Mouse (Mus musculus): ENCODE data around the gene Nek7. TPM values are rescaled to one million over a fixed set of nuclear protein-coding genes. Genes with fewer than 3 reads are reported as not detected.

Nek7 gene
- polyA plus RNA-seq, 1 experiment from 2014 or later = 40.3 TPM

GRCm38 (mm10) chr1:138538217-138538616 lies 81.7 kb downstream of the Nek7 start:
- Histone ChIP-seq H3K9ac (no peak overlapping the region), H3K27ac (replicated peaks) (no peak overlapping the region), H3K4me2 (replicated peaks) (no peak overlapping the region), H3K9me3 (replicated peaks) (no peaks in the 10 kb centered on the region), H3K4me1 (peaks cover 11% of the 10 kb centered on the region; the same call in 1 of the 2 replicates), H3K36me3 (no peaks in the 10 kb centered on the region), H3K27me3 (no peaks in the 10 kb centered on the region), H3K4me3 (replicated peaks) (no peak overlapping the region)
- ATAC-seq (ENCODE audit: insufficient number of reproducible peaks, low FRiP score, low TSS enrichment, low read depth) = no peak

DNA sequence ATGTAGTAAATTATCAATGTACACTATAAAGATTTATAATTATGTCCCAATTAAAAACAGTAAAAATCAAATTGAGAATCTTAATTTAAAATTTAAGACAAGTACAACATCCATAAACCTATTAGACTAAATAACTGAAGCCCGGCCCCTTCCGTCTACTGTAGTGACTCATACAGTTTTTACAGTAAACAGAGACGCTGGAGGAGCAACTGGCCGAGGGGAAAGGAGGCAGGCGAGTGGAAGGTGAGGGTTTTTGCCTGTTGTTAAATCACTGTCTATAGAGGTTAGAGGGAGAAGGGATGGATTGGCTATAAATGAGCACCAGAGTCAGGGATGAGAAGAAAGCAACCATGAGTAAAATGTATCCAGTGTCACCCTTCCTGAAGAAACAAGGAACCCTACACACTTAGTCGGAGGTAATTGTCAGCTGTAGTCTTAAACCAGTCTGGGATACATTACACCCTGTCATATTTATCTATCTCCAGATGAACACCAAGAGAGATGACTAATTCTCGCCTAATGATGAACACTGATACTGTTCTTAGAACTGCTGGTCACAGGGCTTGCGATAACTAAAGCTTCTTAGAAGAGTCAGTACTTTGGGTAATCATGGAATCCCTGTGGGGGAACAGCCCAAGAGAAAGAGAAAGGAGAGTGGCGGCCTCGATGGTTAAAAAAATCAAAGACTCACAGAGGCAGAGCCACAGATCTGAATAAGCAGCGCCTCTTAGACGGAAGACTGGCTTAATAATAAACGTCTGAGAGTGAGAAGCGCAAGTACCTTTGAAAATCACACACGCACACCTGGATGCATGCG lies 84.0 kb downstream of the Nek7 start:
- Histone ChIP-seq H3K4me1 (no peaks in the 10 kb centered on the region), H3K27ac (replicated peaks) (no peak overlapping the region), H3K27me3 (no peaks in the 10 kb centered on the region), H3K9ac (no peak overlapping the region), H3K36me3 (peaks cover 7% of the 10 kb centered on the region; the same call in 1 of the 2 replicates), H3K4me2 (replicated peaks) (no peak overlapping the region), H3K4me3 (replicated peaks) (no peak overlapping the region), H3K9me3 (replicated peaks) (no peaks in the 10 kb centered on the region)
- ATAC-seq (ENCODE audit: insufficient number of reproducible peaks, low FRiP score, low TSS enrichment, low read depth) = no peak
- 56% methylated on average over 16 of the region's 16 CpGs for WGBS

DNA sequence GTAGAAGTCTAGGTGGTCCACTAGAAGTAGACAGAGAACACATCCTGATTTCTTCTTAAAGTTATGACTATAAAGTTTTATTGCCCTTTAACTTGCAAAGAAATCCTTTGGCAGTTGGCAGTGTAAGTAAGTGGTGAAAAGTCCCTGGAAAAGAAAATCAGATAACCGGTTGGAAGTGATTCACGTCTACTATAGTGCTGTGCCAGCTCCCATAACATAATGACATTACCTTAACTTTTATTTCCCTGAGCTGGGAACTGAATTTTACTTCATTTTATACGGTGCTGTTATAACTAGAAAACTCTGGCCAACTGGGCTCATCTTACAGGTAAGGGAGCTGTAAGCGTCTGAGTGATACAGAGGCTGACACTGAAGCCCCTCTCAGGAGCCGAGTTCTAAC lies 89.3 kb downstream of the Nek7 start:
- WGBS = 78% methylated on average over 5 of the region's 5 CpGs
- Histone ChIP-seq H3K4me2 (replicated peaks) (no peak overlapping the region), H3K27ac (replicated peaks) (no peak overlapping the region), H3K27me3 (no peaks in the 10 kb centered on the region), H3K36me3 (peaks cover 7% of the 10 kb centered on the region; the same call in 1 of the 2 replicates), H3K9me3 (replicated peaks) (no peaks in the 10 kb centered on the region), H3K9ac (no peak overlapping the region), H3K4me3 (replicated peaks) (no peak overlapping the region), H3K4me1 (no peaks in the 10 kb centered on the region)
- ATAC-seq (ENCODE audit: insufficient number of reproducible peaks, low FRiP score, low TSS enrichment, low read depth) = no peak

GRCm38 (mm10) chr1:138523962-138524361 lies 96.0 kb downstream of the Nek7 start:
- Histone ChIP-seq H3K27ac (replicated peaks) (no peak overlapping the region), H3K4me2 (replicated peaks) (no peak overlapping the region), H3K9me3 (replicated peaks) (no peaks in the 10 kb centered on the region), H3K27me3 (no peaks in the 10 kb centered on the region), H3K4me3 (replicated peaks) (no peak overlapping the region), H3K36me3 (no peaks in the 10 kb centered on the region), H3K9ac (no peak overlapping the region), H3K4me1 (no peaks in the 10 kb centered on the region)
- ATAC-seq (ENCODE audit: insufficient number of reproducible peaks, low FRiP score, low TSS enrichment, low read depth) = no peak
- WGBS = 51% methylated on average over 6 of the region's 6 CpGs

DNA sequence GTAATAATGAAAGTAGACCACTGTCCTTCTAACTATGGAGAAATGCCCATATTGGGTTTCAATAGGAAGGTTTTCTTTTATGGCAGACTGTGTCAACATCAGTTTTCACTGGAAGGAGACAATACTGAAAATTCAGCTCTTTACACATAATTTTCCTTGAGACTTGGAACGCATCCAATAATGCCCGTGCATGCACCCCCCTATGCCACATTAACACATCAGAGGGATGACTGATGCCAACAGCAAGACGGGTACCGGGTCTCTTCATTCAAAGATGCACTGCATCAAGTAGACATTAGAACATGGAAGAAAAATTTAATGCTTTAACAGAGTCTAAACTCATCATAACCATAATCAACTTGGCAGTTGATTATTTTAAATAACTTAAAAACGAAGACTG lies 101.7 kb downstream of the Nek7 start:
- Histone ChIP-seq H3K9ac (no peak overlapping the region), H3K27me3 (no peaks in the 10 kb centered on the region)
- ATAC-seq (ENCODE audit: insufficient number of reproducible peaks, low FRiP score, low TSS enrichment, low read depth) = no peak

GRCm38 (mm10) chr1:138517360-138518099 lies 102.4 kb downstream of the Nek7 start:
- WGBS = 35% methylated on average over 6 of the region's 6 CpGs
- no peak for ATAC-seq (ENCODE audit: insufficient number of reproducible peaks, low FRiP score, low TSS enrichment, low read depth)
- H3K27ac ChIP-seq (replicated peaks) = no peak overlapping the region

More for the DNA sequence above, 101.7 kb downstream of the Nek7 start:
- Histone ChIP-seq H3K36me3 (no peaks in the 10 kb centered on the region), H3K9me3 (replicated peaks) (no peaks in the 10 kb centered on the region), H3K4me2 (replicated peaks) (no peak overlapping the region), H3K4me3 (replicated peaks) (no peak overlapping the region), H3K27ac (replicated peaks) (no peak overlapping the region), H3K4me1 (0 out of 2 replicates have a peak, but pooled peaks cover 3% of the 10 kb centered on the region)
- 50% methylated on average over 5 of the region's 5 CpGs for WGBS

GRCm38 (mm10) chr1:138516946-138517345 lies 103.0 kb downstream of the Nek7 start:
- H3K4me1 ChIP-seq = 0 out of 2 replicates have a peak, but pooled peaks cover 3% of the 10 kb centered on the region
- H3K36me3 ChIP-seq = no peaks in the 10 kb centered on the region
- H3K9ac ChIP-seq = no peak overlapping the region
- WGBS = 71% methylated on average over 2 of the region's 2 CpGs
- H3K27me3 ChIP-seq = no peaks in the 10 kb centered on the region
- H3K9me3 ChIP-seq (replicated peaks) = no peaks in the 10 kb centered on the region
- ATAC-seq (ENCODE audit: insufficient number of reproducible peaks, low FRiP score, low TSS enrichment, low read depth) = no peak
- no peak overlapping the region for H3K4me3 ChIP-seq (replicated peaks)
- no peak overlapping the region for H3K27ac ChIP-seq (replicated peaks)
- no peak overlapping the region for H3K4me2 ChIP-seq (replicated peaks)

More at GRCm38 (mm10) chr1:138517360-138518099, 102.4 kb downstream of the Nek7 start:
- Histone ChIP-seq H3K4me2 (replicated peaks) (no peak overlapping the region), H3K27me3 (no peaks in the 10 kb centered on the region), H3K4me3 (replicated peaks) (no peak overlapping the region), H3K9me3 (replicated peaks) (no peaks in the 10 kb centered on the region), H3K9ac (no peak overlapping the region), H3K4me1 (0 out of 2 replicates have a peak, but pooled peaks cover 3% of the 10 kb centered on the region), H3K36me3 (no peaks in the 10 kb centered on the region)

- no peak overlapping the region for H3K9ac ChIP-seq
- WGBS = 48% methylated on average over 9 of the region's 9 CpGs
- H3K27me3 ChIP-seq = no peaks in the 10 kb centered on the region
- no peak overlapping the region for H3K4me2 ChIP-seq (replicated peaks)
- H3K4me1 ChIP-seq = 0 out of 2 replicates have a peak, but pooled peaks cover 3% of the 10 kb centered on the region
- no peak overlapping the region for H3K27ac ChIP-seq (replicated peaks)
- H3K9me3 ChIP-seq (replicated peaks) = no peaks in the 10 kb centered on the region
- no peak overlapping the region for H3K4me3 ChIP-seq (replicated peaks)
- ATAC-seq (ENCODE audit: insufficient number of reproducible peaks, low FRiP score, low TSS enrichment, low read depth) = no peak
- H3K36me3 ChIP-seq = no peaks in the 10 kb centered on the region
Observed at GRCm38 (mm10) chr1:138515362-138515761, 104.6 kb downstream of the Nek7 start.

DNA sequence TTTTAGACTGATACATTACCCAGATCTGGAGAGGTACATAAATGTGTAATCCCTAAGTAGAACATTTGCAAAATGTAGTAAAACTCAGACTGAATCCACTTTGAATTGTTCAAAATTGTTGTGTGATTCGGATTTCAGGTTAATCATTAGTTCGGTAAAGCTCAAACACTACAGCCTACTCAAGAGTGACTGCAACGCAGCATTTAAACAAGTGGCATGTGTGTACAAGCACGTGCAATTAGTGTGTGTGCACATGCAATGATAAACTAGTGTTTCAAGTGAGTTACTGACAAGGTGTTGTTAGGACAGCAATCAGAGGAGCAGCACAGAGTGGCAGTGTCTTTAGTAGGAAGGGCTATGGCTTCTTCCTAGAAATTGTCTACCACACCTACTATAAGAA lies 106.0 kb downstream of the Nek7 start:
- no peaks in the 10 kb centered on the region for H3K27me3 ChIP-seq
- H3K36me3 ChIP-seq = no peaks in the 10 kb centered on the region
- H3K27ac ChIP-seq (replicated peaks) = no peak overlapping the region
- ATAC-seq (ENCODE audit: insufficient number of reproducible peaks, low FRiP score, low TSS enrichment, low read depth) = no peak
- H3K9me3 ChIP-seq (replicated peaks) = no peaks in the 10 kb centered on the region
- H3K9ac ChIP-seq = no peak overlapping the region
- H3K4me3 ChIP-seq (replicated peaks) = no peak overlapping the region
- 63% methylated on average over 4 of the region's 4 CpGs for WGBS
- 0 out of 2 replicates have a peak, but pooled peaks cover 3% of the 10 kb centered on the region for H3K4me1 ChIP-seq
- no peak overlapping the region for H3K4me2 ChIP-seq (replicated peaks)

DNA sequence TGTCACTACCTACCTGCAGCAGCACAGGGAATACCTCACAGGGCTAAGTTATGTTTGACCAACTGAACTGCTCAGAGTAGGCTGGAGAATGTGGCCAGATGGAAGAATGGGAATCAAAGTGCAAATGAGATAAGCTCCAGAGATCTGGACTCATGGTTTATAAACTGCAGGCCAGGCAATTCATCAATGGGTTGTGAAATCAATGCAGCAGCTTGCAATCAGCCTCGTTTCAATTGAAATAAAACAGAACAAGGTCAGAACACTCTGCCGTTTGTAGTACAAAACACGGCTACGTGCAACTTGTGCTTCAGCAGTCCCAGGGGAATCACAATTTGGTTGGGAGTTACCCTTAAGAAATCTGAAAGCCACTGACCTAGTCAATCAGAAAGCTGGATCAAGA lies 109.4 kb downstream of the Nek7 start:
- no peak for ATAC-seq (ENCODE audit: insufficient number of reproducible peaks, low FRiP score, low TSS enrichment, low read depth)
- WGBS = 65% methylated on average over 4 of the region's 4 CpGs
- no peaks in the 10 kb centered on the region for H3K9me3 ChIP-seq (replicated peaks)
- no peak overlapping the region for H3K4me2 ChIP-seq (replicated peaks)
- H3K4me3 ChIP-seq (replicated peaks) = no peak overlapping the region
- H3K36me3 ChIP-seq = no peaks in the 10 kb centered on the region
- H3K27ac ChIP-seq (replicated peaks) = no peak overlapping the region
- H3K9ac ChIP-seq = no peak overlapping the region
- H3K4me1 ChIP-seq = peaks cover 13% of the 10 kb centered on the region
- H3K27me3 ChIP-seq = no peaks in the 10 kb centered on the region

DNA sequence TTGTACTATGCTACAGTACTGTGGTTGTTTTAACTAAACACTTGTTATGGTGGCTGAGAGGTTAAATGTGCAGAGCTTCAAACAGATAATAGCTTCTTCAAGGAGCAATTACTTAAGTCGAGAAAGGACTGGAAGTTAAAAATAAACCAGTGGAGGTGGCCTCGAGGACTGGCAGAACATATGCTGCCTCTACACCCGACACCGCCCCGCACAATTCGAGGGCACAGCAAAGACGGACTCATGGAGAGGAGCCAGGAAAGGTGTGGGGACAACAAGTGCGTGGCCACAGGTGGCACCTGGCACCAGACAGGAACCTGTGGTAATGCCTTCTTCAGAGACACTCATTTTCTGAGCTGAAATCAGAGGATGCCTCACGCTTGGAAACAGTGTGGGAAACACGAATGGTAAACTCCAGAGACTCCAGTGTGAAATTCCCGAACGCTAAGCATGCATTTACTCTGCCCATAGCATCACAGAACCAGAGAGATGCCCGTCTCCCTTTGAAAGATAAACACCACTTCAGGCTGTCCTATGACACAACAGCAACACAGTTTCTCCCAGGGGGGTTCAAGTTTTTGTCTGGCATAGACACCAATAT lies 112.4 kb downstream of the Nek7 start:
- Histone ChIP-seq H3K36me3 (no peaks in the 10 kb centered on the region), H3K4me1 (peaks cover 13% of the 10 kb centered on the region), H3K9ac (no peak overlapping the region), H3K4me3 (replicated peaks) (no peak overlapping the region), H3K27me3 (no peaks in the 10 kb centered on the region), H3K27ac (replicated peaks) (no peak overlapping the region), H3K4me2 (replicated peaks) (no peak overlapping the region), H3K9me3 (replicated peaks) (no peaks in the 10 kb centered on the region)
- 52% methylated on average over 13 of the region's 13 CpGs for WGBS
- ATAC-seq (ENCODE audit: insufficient number of reproducible peaks, low FRiP score, low TSS enrichment, low read depth) = no peak

Data from embryonic facial prominence, embryonic 15.5 days (tissue).